Mouse (Mus musculus) intestine, postnatal 0 days (tissue): Measurements from ENCODE around the gene Extl1. TPM values are rescaled to one million over a fixed set of nuclear protein-coding genes. Genes with fewer than 3 reads are reported as not detected.

Experiments
- ATAC-seq: fragments of 200-750 bp; cut with Nextera tagmentation; 2 replicates; pipeline ENCODE4 v1.8.0; 2017; ENCODE audit warnings: mild to moderate bottlenecking, moderate TSS enrichment, moderate library complexity
- H3K27ac ChIP-seq: fragments of 300-500 bp; sonication (generic); 2 replicates; pipeline ENCODE4 v1.5.1; 2014; ENCODE audit warnings: mild to moderate bottlenecking, low read depth, low read length, moderate library complexity
- H3K27me3 ChIP-seq: fragments of 300-500 bp; sonication (generic); replicated peaks from 2 replicates; pipeline ENCODE4 v1.6.1; 2014; ENCODE audit warnings: low read length, mixed read lengths; ENCODE audit not compliant: control insufficient read depth, insufficient read depth
- H3K36me3 ChIP-seq: fragments of 300-500 bp; sonication (generic); 2 replicates; pipeline ENCODE4 v1.6.1; 2014; ENCODE audit warnings: mild to moderate bottlenecking, moderate library complexity; ENCODE audit not compliant: control insufficient read depth, insufficient read depth
- H3K4me1 ChIP-seq: fragments of 300-500 bp; sonication (generic); replicated peaks from 2 replicates; pipeline ENCODE4 v1.6.1; 2014; ENCODE audit warnings: antibody characterized with exemption, low read length, mixed read lengths; ENCODE audit not compliant: control insufficient read depth, insufficient read depth
- H3K4me2 ChIP-seq: fragments of 300-500 bp; sonication (generic); replicated peaks from 2 replicates; pipeline ENCODE4 v1.6.1; 2014; ENCODE audit warnings: low read depth, mild to moderate bottlenecking, moderate library complexity
- H3K4me3 ChIP-seq: fragments of 300-500 bp; sonication (generic); 2 replicates; pipeline ENCODE4 v1.5.1; 2014; ENCODE audit warnings: low read depth, low read length
- H3K9ac ChIP-seq: fragments of 300-500 bp; sonication (generic); 2 replicates; pipeline ENCODE4 v1.6.1; 2014; ENCODE audit warnings: mild to moderate bottlenecking, low read depth, low read length
- H3K9me3 ChIP-seq: fragments of 300-500 bp; sonication (generic); 2 replicates; pipeline ENCODE4 v1.6.1; 2016; ENCODE audit warnings: mixed run types; ENCODE audit not compliant: control insufficient read depth
- CTCF ChIP-seq: sonication (generic); IDR thresholded peaks from 2 replicates; pipeline ENCODE4 v1.5.1; 2016; ENCODE audit warnings: low read depth, mild to moderate bottlenecking, control low read depth, antibody characterized with exemption, moderate library complexity
- WGBS: fragments of 180-500 bp; shearing (Covaris S2); extraction: QIAGEN DNeasy Blood & Tissue Kit; methylation state at CpG from one replicate; pipeline ENCODE4 v1.1.7; 2014; 5-methylcytosine and 5-hydroxymethylcytosine counted together
- polyA plus RNA-seq: library from polyadenylated mRNA; unstranded; fragments of >200 nt; fragmentation: Nextera tagmentation; extraction: Ambion mirVana; gene quantifications from 2 replicates; pipeline ENCODE4 v1.2.1, GENCODE M21; 2015

Gene Extl1
- polyA plus RNA-seq, 1 experiment from 2014 or later: 1.2 TPM

DNA sequence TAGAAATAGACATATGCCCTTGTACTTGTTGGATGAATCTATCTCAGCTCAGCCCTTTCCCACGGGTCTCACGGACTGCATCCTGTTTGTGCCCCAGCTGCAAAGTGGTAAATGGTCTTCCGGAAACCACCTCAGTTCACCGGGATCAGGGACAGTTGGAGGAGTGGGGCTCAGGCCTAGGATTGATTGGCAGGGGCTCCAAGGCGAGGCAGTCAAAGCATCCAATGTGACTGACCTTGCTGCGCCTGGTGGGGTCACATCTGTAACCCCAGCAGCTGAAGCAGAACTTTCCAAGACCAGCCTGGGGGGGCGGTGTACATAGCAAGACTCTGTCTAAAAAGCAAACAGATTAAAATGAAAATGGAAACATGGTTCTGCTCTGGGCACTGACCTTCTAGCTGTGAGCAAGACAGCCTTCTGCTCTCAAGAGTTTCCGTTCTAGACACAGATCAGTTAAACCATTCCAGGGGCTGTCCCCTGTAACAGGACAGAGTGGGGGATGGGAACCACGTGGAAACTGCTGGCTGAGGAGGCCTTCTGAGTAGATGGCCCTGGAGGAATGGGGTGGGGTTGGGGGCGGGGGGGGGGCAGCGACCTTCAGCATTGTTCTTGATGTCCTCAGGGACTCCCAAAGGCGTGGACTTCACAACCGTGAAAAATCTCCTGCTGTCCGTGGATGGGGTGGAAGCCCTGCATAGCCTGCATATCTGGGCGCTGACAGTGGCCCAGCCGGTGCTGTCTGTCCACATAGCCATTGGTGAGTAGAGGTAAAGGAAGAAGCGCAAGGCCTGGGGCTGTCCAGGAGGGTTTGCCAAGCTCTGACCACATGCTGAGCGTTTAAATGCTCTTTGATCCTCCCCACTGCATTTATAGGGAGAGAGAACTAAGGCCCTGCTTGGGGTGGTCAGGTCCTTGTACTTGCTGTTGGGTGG lies 32.1 kb downstream of the Extl1 start:
- Histone ChIP-seq H3K4me3 (no peak overlapping the region), H3K27me3 (no peaks in the 10 kb centered on the region), H3K9ac (no peak overlapping the region), H3K4me1 (peaks cover 16% of the 10 kb centered on the region), H3K4me2 (no peak overlapping the region), H3K36me3 (peaks cover 15% of the 10 kb centered on the region; the same call in 1 of the 2 replicates), H3K9me3 (no peaks in the 10 kb centered on the region), H3K27ac (peak overlapping the region; percentile 54)
- 0 out of 2 replicates have a peak, but pooled peaks have one; percentile 2 for TF ChIP-seq CTCF
- ATAC-seq: no peak
- 47% methylated on average over 18 of the region's 18 CpGs for WGBS

DNA sequence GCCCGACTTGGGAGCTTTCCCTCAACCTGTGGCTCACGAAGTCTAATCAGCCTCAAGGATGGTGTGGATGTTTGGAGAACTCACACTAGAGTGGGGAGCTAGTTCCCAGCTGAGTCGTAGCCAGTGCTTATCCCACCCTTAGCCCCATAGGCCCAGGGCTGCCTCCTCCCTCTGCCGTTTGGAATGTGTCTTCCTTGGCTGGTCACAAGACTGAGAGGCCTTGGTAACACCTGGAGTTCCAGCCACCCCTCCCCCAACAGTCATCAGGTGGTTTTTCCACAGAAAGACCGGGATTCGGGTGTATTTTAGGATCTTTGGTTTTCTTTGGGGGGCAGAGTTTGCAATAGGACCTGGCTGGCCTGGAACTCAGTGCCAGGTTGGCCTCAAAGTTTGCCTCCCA lies 33.0 kb downstream of the Extl1 start:
- H3K27ac ChIP-seq: no peak overlapping the region
- peaks cover 15% of the 10 kb centered on the region; the same call in 1 of the 2 replicates for H3K36me3 ChIP-seq
- peaks cover 16% of the 10 kb centered on the region for H3K4me1 ChIP-seq
- no peak for ATAC-seq
- TF ChIP-seq CTCF: no peak
- WGBS: 80% methylated on average over 6 of the region's 6 CpGs
- no peak overlapping the region for H3K4me3 ChIP-seq
- no peaks in the 10 kb centered on the region for H3K27me3 ChIP-seq
- no peak overlapping the region for H3K9ac ChIP-seq
- H3K4me2 ChIP-seq: no peak overlapping the region
- no peaks in the 10 kb centered on the region for H3K9me3 ChIP-seq

DNA sequence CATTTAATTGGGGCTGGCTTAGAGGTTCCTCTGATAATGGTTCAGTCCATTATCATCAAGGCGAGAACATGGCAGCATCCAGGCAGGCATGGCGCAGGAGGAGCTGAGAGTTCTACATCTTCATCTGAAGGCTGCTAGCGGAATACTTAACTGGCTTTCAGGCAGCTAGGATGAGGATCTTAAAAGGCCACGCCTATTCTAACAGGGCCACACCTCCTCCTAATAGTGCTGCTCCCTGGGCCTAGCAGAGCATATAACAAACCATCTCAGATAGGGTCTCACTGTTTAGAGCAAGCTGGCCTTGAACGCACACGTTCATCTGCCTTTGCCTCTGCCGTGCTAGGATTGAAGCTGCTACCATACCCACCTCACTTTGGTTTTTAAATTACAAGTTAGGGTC lies 33.8 kb downstream of the Extl1 start:
- H3K4me3 ChIP-seq: no peak overlapping the region
- H3K9ac ChIP-seq: no peak overlapping the region
- peaks cover 15% of the 10 kb centered on the region; the same call in 1 of the 2 replicates for H3K36me3 ChIP-seq
- ATAC-seq: no peak
- no peak overlapping the region for H3K4me2 ChIP-seq
- TF ChIP-seq CTCF: no peak
- peaks cover 13% of the 10 kb centered on the region for H3K4me1 ChIP-seq
- no peaks in the 10 kb centered on the region for H3K27me3 ChIP-seq
- H3K27ac ChIP-seq: no peak overlapping the region
- 84% methylated on average over 7 of the region's 7 CpGs for WGBS
- no peaks in the 10 kb centered on the region for H3K9me3 ChIP-seq

DNA sequence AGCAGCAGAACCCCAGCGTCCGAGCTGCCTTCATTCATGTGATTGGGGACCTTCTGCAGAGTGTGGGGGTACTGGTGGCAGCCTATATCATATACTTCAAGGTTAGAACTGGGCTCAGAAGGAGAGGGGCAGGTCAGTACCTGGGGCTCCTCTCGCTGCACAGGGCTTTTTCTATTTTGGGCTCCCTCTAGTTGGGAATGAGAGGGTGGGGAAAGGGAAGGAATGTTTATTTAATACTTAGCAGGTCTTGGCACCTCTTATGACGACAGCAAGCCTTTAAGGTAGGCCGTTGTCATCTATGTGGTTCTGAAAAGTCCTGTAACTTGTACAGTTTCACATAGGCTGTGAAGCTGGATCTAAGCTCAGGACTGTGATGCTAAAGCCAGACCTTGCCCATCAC lies 35.1 kb downstream of the Extl1 start:
- Histone ChIP-seq H3K4me2 (no peak overlapping the region), H3K9me3 (no peaks in the 10 kb centered on the region), H3K27ac (no peak overlapping the region), H3K27me3 (no peaks in the 10 kb centered on the region; the same call in 1 of the 2 replicates), H3K4me1 (peaks cover 10% of the 10 kb centered on the region; the same call in 1 of the 2 replicates), H3K36me3 (peaks cover 15% of the 10 kb centered on the region; the same call in 1 of the 2 replicates), H3K9ac (0 out of 2 replicates have a peak overlapping the region, but pooled peaks have one; percentile 3), H3K4me3 (no peak overlapping the region)
- TF ChIP-seq CTCF: no peak
- 74% methylated on average over 5 of the region's 5 CpGs for WGBS
- no peak for ATAC-seq

DNA sequence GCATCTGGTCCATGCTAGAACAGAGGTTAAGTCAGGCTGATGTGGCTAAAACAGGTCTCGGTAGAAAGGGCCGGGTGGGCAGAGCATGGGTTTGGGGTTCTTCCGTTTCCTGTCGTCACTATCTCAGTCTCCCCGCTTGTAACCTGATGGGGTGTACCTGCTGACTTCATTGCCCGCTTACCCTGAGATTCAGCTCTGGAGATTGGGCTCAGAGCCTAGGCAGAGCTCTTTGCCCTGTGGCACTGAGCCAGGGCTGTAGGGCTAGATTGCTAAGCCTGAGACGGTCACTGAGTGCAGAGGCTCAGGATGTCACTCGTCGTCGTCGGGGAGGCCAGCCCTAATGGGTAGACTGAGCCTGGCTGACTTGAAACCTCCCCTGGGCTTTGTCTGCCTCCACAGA lies 35.6 kb downstream of the Extl1 start:
- WGBS: 58% methylated on average over 11 of the region's 11 CpGs
- H3K27me3 ChIP-seq: peaks cover under 1% of the 10 kb centered on the region
- no peak overlapping the region for H3K27ac ChIP-seq
- peaks cover 15% of the 10 kb centered on the region; the same call in 1 of the 2 replicates for H3K36me3 ChIP-seq
- no peak for TF ChIP-seq CTCF
- no peak for ATAC-seq
- H3K4me3 ChIP-seq: no peak overlapping the region
- H3K9me3 ChIP-seq: no peaks in the 10 kb centered on the region
- no peak overlapping the region for H3K4me2 ChIP-seq
- 0 out of 2 replicates have a peak overlapping the region, but pooled peaks have one; percentile 3 for H3K9ac ChIP-seq
- peaks cover 10% of the 10 kb centered on the region; the same call in 1 of the 2 replicates for H3K4me1 ChIP-seq

DNA sequence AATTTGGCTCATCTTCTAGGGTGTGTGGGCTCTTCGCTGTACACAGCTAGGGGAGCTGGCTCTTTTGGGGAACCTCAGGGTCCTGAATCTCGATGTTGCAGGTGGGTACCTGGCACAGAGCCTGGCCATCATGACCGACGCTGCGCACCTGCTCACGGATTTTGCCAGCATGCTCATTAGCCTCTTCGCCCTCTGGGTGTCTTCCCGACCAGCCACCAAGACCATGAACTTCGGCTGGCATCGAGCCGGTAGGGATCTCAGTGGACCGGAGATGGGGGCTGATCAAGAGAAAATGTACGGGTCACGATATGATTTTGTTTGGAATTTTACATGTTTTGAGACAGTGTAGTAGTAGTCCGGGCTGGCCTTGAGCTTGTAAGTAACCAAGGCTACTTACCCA lies 37.8 kb downstream of the Extl1 start:
- WGBS: 94% methylated on average over 15 of the region's 15 CpGs
- Histone ChIP-seq H3K9ac (no peak overlapping the region), H3K4me2 (peak overlapping the region; percentile 67), H3K36me3 (peaks cover 9% of the 10 kb centered on the region; the same call in 1 of the 2 replicates), H3K4me3 (no peak overlapping the region), H3K4me1 (peaks cover 5% of the 10 kb centered on the region; the same call in 1 of the 2 replicates), H3K27ac (no peak overlapping the region), H3K27me3 (peaks cover 10% of the 10 kb centered on the region), H3K9me3 (no peaks in the 10 kb centered on the region)
- no peak for TF ChIP-seq CTCF
- ATAC-seq: no peak
